In genomic region chr19:22729846-22730245, GRCm38 (mm10) we compare ENCODE assay signal across 19 mouse cellular contexts.
DNase-seq lines count a peak whose midpoint lies in the region; ATAC-seq and TF ChIP-seq lines count a peak whose summit lies in the region.
"Had no signal": no experiment of that assay in that cellular context is flagged by ENCODE, and none has a peak within 500 bp of the region (broad histone marks: within the 10 kb centered on the region; RNA-seq: fewer than 3 reads in every experiment).

No protein-coding gene starts in this region.

- H3K4me2 ChIP-seq in hindbrain, postnatal 0 days (ENCODE audit: low read depth, low read length), result no peak overlapping the region
- H3K4me2 ChIP-seq in hindbrain, embryonic 14.5 days (replicated peaks), result no peak overlapping the region
- H3K4me2 ChIP-seq: limb, embryonic 15.5 days; liver, embryonic 15.5 days had no signal

- no peak overlapping the region for H3K27ac ChIP-seq in hindbrain, postnatal 0 days
- no peak overlapping the region for H3K27ac ChIP-seq in hindbrain, embryonic 14.5 days
- H3K27ac ChIP-seq: limb, embryonic 15.5 days; liver, embryonic 15.5 days; macrophage; midbrain, embryonic 10.5 days had no signal

- 44% methylated on average over 2 of the region's 2 CpGs for WGBS in hindbrain, postnatal 0 days
- WGBS in hindbrain, embryonic 14.5 days, result 58% methylated on average over 2 of the region's 2 CpGs

- intact Hi-C loops in left cerebral cortex, postnatal 4 days (cut with DNase I), result no loop called here

- no peak overlapping the region for H3K9ac ChIP-seq in hindbrain, postnatal 0 days (replicated peaks; ENCODE audit: low read length)
- no peak overlapping the region for H3K9ac ChIP-seq in hindbrain, embryonic 14.5 days
- H3K9ac ChIP-seq: limb, embryonic 15.5 days; liver, embryonic 15.5 days had no signal

- no peaks in the 10 kb centered on the region for H3K9me3 ChIP-seq in hindbrain, postnatal 0 days (ENCODE audit: low read length)
- no peaks in the 10 kb centered on the region for H3K9me3 ChIP-seq in hindbrain, embryonic 14.5 days (ENCODE audit: control insufficient read depth, low read length)
- H3K9me3 ChIP-seq: limb, embryonic 15.5 days; liver, embryonic 15.5 days; midbrain, embryonic 10.5 days had no signal

- H3K36me3 ChIP-seq in hindbrain, postnatal 0 days (ENCODE audit: insufficient read depth, low read length), result no peaks in the 10 kb centered on the region
- H3K36me3 ChIP-seq in hindbrain, embryonic 14.5 days (replicated peaks; ENCODE audit: control insufficient read depth, insufficient read depth), result no peaks in the 10 kb centered on the region; the same call in 1 of the 2 replicates
- H3K36me3 ChIP-seq: limb, embryonic 15.5 days; liver, embryonic 15.5 days; midbrain, embryonic 10.5 days had no signal

- H3K4me3 ChIP-seq in hindbrain, postnatal 0 days (ENCODE audit: low read length), result no peak overlapping the region
- H3K4me3 ChIP-seq in hindbrain, embryonic 14.5 days (replicated peaks; ENCODE audit: low read length), result no peak overlapping the region
- H3K4me3 ChIP-seq: limb, embryonic 15.5 days; liver, embryonic 15.5 days; midbrain, embryonic 10.5 days had no signal

- TF ChIP-seq CTCF in hindbrain, postnatal 0 days (IDR thresholded peaks at IDR 0.05; ENCODE audit: low read depth), result no peak

- no peak for ATAC-seq in cerebellum, adult (ENCODE audit: insufficient number of reproducible peaks, low FRiP score, low TSS enrichment)
- ATAC-seq in hindbrain, postnatal 0 days, result no peak
- ATAC-seq in hindbrain, embryonic 14.5 days (ENCODE audit: low FRiP score), result no peak; the same call in 1 of the 2 replicates
- ATAC-seq: forebrain, embryonic 14.5 days had no signal

- no peaks in the 10 kb centered on the region for H3K27me3 ChIP-seq in hindbrain, postnatal 0 days (ENCODE audit: insufficient read depth, low read length)
- no peaks in the 10 kb centered on the region for H3K27me3 ChIP-seq in hindbrain, embryonic 14.5 days (ENCODE audit: control insufficient read depth, insufficient read depth, low read length)
- H3K27me3 ChIP-seq: limb, embryonic 15.5 days; liver, embryonic 15.5 days had no signal

- no peaks in the 10 kb centered on the region; the same call in 1 of the 2 replicates for H3K4me1 ChIP-seq in hindbrain, postnatal 0 days (ENCODE audit: insufficient read depth, low read length)
- peaks cover 8% of the 10 kb centered on the region; the same call in 1 of the 2 replicates for H3K4me1 ChIP-seq in hindbrain, embryonic 14.5 days (replicated peaks; ENCODE audit: control insufficient read depth, insufficient read depth, low read length)
- H3K4me1 ChIP-seq: limb, embryonic 15.5 days; liver, embryonic 15.5 days had no signal

- peak; percentile 39 to 61 for DNase-seq in cerebellum, postnatal 10 days
- peak; percentile 52 for DNase-seq in hindbrain, postnatal 0 days (ENCODE audit: low spot score)
- DNase-seq in hindbrain, embryonic 14.5 days (ENCODE audit: low spot score), result no peak
- peak; percentile 48 for DNase-seq in left cerebral cortex, postnatal 4 days
- no peak for DNase-seq in left cerebral cortex, adult 11 months (ENCODE audit: low spot score)
- peak; percentile 27 for DNase-seq in brain, adult 2 months (ENCODE audit: low read depth, low spot score)
- no peak for DNase-seq in urinary bladder, postnatal 25 days (ENCODE audit: low spot score)
- DNase-seq: adrenal gland, adult 2 months; cerebellum, adult 11 months; gastrocnemius, postnatal 14 days; heart, adult 18-20 months; heart, postnatal 4 days; thymus, postnatal 25 days had no signal

Comparison
In these comparisons a context has a peak if more than half of its experiments do, and no peak if none do; other contexts are left out.
1. DNase-seq: peak in cerebellum, postnatal 10 days (2 of 2), hindbrain, postnatal 0 days (single experiment), left cerebral cortex, postnatal 4 days (single experiment) and brain, adult 2 months (single experiment); none in hindbrain, embryonic 14.5 days (single experiment), left cerebral cortex, adult 11 months (single experiment) and urinary bladder, postnatal 25 days (single experiment).